Mouse (Mus musculus): Measurements from ENCODE around the gene Kctd21. TPM values are rescaled to one million over a fixed set of nuclear protein-coding genes. Genes with fewer than 3 reads are reported as not detected.

Kctd21 gene
- polyA plus RNA-seq, 1 experiment: not detected

- TF ChIP-seq POLR2A (IDR thresholded peaks at IDR 0.05; ENCODE audit: insufficient read depth, low read depth, low read length) (no peak), CTCF (IDR thresholded peaks at IDR 0.05; ENCODE audit: insufficient read depth, low read depth, low read length) (no peak)
- H3K4me3 ChIP-seq (ENCODE audit: insufficient read depth, low read depth, low read length): no peak overlapping the region
- no peaks in the 10 kb centered on the region for H3K4me1 ChIP-seq (ENCODE audit: control insufficient read depth, insufficient read depth, low read length)
- 77% methylated on average over 2 of the region's 2 CpGs for WGBS
- H3K27ac ChIP-seq (ENCODE audit: insufficient read depth, low read depth, low read length): no peak overlapping the region
Measured at GRCm38 (mm10) chr7:97394375-97394774, 62.2 kb downstream of the Kctd21 start.

GRCm38 (mm10) chr7:97398943-97399342 lies 66.8 kb downstream of the Kctd21 start:
- TF ChIP-seq CTCF (IDR thresholded peaks at IDR 0.05; ENCODE audit: insufficient read depth, low read depth, low read length) (no peak), POLR2A (IDR thresholded peaks at IDR 0.05; ENCODE audit: insufficient read depth, low read depth, low read length) (no peak)
- Histone ChIP-seq H3K4me1 (ENCODE audit: control insufficient read depth, insufficient read depth, low read length) (peaks cover 2% of the 10 kb centered on the region; the same call in 1 of the 2 replicates), H3K27ac (ENCODE audit: insufficient read depth, low read depth, low read length) (no peak overlapping the region), H3K4me3 (ENCODE audit: insufficient read depth, low read depth, low read length) (no peak overlapping the region)
- 78% methylated on average over 6 of the region's 6 CpGs for WGBS

Other genes with a start within 250 kb of the Kctd21 start
- not detected in 2 replicates for gene Usp35, start 307 bp upstream of the Kctd21 start, polyA plus RNA-seq (2012; ENCODE audit: insufficient read depth, insufficient read length, low replicate concordance, missing spikeins)
- not detected in 2 replicates for gene Alg8, start 39.3 kb downstream of the Kctd21 start, polyA plus RNA-seq (2012; ENCODE audit: insufficient read depth, insufficient read length, low replicate concordance, missing spikeins)
- not detected in 2 replicates for gene Ndufc2, start 67.7 kb downstream of the Kctd21 start, polyA plus RNA-seq (2012; ENCODE audit: insufficient read depth, insufficient read length, low replicate concordance, missing spikeins)
- gene Thrsp, start 85.4 kb downstream of the Kctd21 start, polyA plus RNA-seq (2012; ENCODE audit: insufficient read depth, insufficient read length, low replicate concordance, missing spikeins): not detected in 2 replicates
- not detected in 2 replicates for gene Kctd14, start 119.0 kb downstream of the Kctd21 start, polyA plus RNA-seq (2012; ENCODE audit: insufficient read depth, insufficient read length, low replicate concordance, missing spikeins)
- gene Ints4, start 148.6 kb downstream of the Kctd21 start, polyA plus RNA-seq (2012; ENCODE audit: insufficient read depth, insufficient read length, low replicate concordance, missing spikeins): not detected in 2 replicates
- not detected in 2 replicates for gene Aamdc, start 247.2 kb downstream of the Kctd21 start, polyA plus RNA-seq (2012; ENCODE audit: insufficient read depth, insufficient read length, low replicate concordance, missing spikeins)
- gene Rsf1, start 247.6 kb downstream of the Kctd21 start, polyA plus RNA-seq (2012; ENCODE audit: insufficient read depth, insufficient read length, low replicate concordance, missing spikeins): 69.4 and 122 TPM in 2 replicates